Mouse (Mus musculus) lung, postnatal 14 days (tissue): ENCODE data around the gene Slc35d1.

Experiments
- DNase-seq: peaks from one replicate; pipeline ENCODE4 v3.0.0; 2021

Gene Slc35d1

DNA sequence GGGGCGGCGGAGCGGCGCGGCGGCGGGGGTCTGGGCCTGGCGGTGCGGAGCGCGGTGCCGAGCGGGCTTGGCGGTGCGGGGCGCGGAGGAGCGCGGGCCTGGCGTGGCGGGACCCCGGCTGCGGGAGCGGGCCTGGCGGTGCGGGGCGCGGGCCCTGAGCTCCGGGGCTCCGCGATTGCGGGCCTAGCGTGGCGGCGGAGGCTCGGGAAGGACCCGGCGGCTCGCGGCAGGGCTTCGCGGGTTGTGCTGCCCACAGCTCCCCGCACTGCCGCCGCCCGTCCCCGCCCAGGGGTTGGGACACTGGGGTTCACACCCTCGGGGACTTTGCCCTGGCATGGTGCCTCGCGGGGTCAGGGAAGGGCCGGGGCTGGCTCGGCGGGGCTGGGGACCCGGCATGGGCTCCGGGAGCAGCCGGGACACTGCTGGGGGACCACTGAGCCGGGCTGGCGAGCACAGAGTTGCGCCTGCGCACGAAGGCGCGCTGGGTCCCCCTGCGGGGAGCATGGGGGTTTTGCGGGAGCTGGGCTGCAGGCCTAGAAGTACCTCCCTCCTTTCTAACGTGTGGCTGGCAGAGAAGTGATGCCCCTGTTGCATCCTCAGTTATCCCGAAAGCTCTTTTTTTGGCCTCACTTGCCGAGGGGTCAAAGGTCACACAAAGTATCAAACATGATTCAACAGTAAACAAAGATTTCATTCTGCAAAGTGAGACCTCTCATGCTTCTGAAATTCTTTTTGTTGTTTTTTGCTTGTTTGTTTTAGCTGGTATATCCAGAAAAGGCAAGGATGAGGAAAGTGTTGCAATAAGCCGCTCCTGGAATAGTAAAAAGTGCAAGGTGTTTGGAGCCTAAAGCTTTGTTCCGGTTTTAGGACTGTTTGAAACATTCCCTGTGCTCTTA lies at the start of gene Slc35d1:
Gene Slc35d1 (minus strand): TSS at position 240 of the 896 bp plus-strand sequence.
- DNase-seq, result peak; percentile 74

DNA sequence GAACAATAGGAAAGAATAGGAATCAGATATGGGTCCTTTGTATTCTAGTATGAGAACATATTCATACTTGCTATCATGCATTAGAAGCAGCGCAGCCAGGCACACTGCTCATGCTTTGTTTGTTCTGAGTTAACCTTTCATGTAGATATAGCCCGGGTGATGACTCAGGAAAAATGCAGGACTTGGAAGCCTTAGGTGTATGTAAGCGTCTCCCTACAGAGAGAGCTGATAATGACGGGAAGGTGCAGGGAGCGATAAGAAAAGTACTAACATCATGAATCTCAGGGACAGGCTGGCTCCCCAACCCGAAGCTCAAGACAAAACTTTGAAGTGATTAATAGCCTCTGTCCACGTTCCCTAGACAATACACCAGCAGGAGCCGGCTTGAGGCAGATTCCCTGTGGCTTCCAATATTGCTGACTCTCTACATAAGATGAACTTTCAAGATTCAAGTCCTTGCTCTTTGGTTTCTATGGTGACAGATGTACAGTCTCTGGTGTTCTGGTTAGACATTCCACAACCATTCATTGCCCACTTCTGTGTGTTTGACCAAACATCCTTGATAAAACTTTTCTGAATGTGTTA lies 48.9 kb upstream of the Slc35d1 start:
- DNase-seq, result no peak

DNA sequence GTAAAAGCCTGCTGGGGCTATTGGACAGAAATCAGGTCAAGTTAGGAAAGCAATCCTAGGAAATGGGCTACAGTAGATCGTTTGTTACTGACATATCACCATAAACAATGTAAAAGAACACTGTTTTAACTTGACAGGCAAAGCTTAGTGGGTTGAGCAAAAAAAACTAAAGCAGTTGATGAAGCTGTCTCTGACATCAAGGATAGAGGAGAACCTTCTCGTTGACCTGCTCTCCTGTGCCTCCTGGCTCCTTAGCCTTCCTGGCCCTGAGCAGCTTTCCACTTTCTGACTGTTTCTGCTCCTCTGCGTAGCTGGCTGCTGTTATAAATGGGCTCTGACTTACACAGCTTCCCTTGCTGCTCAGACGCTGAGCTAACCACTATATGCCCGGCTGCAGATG lies 48.4 kb upstream of the Slc35d1 start:
- DNase-seq, result no peak

DNA sequence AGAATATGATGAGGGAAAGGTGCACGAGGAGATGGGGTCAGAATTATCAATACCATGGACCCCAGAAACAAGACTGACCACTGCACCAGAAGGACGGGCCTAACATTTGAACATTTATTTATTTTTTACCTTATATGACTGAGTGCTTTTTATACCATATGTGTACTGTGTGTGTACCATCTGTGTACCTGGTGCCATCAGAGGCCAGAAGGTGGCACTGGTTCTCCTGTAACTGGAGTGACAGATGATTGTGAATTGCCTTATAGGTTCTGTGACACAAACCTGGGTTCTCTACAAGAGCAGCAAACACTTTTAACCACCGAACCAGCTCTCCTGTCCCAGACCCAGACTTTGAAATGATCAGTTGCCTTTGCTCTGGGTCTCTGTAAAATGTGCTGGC lies 43.9 kb upstream of the Slc35d1 start:
- no peak for DNase-seq

DNA sequence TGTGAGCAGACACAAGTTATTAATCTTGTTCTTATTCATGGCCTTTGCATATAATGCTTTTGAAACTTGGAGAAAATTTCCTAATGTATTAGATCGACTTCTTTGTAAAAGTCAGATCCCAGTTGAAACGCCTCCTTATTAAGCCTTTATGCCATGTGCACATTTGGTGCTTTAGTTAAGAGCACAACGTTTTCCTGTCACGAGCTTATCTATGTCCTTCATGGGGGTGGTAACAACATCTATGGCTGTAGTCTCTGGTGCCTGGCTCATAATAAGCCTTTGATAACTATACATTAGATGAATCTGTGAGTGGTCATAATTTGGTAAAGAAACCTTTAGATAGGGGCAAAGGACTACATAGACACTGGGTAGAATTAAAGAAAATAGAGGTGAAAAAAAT lies 38.9 kb upstream of the Slc35d1 start:
- DNase-seq, result no peak

DNA sequence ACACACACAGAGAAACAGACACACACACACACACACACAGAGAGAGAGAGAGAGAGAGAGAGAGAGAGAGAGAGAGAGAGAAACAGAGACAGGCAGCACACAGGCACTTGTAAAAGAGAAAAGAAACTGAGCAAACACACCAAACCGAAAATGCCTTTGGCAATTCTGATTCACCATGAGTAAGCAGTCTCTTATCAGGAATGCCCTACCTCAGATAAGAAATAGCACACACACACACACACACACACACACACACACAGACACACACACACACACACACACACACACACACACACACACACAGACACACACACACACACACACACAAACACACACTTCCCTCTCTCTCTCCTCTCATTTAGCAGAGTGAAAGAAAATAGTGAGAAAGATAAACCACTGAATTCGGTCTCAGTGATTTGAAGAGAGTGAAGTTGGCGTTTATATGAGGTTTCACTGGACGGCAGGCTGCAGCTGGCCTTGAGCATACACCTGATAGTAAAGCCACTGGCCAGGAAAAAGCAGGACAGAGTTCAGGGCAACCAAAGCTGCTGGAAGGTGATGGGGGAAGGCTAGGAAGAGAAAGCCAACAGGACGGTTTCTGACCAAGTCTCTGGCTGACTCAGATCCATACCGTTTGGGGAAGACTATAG lies 34.6 kb upstream of the Slc35d1 start:
- no peak for DNase-seq

DNA sequence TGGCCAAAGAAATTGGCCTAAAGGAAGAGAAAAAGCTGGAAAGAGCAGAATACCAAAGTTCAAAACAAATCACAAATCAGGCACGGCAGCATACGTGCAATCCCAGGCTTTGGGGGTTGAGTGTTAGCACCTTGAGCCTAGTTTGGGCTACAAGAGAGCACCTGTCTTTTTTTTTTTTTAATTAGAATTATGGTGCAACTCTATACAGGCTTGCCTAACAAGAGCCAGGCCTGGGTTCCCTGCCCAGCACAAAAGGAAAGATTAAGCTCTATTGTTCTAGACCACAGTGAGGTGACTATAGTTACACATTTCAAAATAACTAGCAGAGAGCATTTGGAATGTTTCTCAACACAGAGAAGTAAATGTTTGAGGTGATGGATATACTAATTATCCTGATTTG lies 32.8 kb upstream of the Slc35d1 start:
- DNase-seq, result no peak

DNA sequence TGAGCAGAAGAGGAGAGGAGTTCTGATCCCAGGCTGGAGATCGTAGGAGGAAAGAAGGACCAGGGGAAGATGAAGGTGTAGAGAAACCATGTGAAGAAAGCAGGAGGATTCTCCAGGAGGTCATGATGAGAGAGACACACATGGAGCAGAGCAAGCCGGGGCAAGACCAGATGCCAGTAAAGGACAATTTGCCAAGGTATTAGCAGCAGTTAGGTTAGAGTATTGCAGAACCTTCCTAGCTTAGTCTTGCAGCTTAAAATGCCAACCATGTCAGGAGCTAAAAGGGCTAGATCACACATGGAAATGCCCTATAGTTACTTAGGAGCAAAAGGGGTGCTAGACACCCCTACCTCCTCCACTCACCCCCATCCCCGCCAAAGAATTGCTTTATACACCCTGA lies 32.3 kb upstream of the Slc35d1 start:
- no peak for DNase-seq

DNA sequence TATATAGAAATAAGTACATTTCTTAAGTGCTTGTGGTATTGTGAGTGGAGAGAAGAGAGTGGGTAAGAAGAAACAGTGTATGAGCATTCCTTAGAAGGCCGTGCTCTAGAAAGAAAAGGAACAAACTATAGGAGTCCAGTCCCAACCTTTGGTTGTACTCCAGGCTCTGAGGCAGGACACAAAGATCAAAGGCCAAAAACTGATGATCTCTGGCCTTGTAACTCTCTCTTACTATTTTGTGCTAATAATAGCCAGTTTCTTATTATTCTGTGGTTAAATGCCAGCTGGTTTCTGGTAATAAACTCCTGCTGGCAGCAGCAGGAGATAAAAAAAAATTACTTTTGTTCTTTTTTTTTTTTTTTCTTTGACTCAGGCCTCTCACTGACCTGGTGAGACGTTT lies 17.2 kb upstream of the Slc35d1 start:
- no peak for DNase-seq

DNA sequence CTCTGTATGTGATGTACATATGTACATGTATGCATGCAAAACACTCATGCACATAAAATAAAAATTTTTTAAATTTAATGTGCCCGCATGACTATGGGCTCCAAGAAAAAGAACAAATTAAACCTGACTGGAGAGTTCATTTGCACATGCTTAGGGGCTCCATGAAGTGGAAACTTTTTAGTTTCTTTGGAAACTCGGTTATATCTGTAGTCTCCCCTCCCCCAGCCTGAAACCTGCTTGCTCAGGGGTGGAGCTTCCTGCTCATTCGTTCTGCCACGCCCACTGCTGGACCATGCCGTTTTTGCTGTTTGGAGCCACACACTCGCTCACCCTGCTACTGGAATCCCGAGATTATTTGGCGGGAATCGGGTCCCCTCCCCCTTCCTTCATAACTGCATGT lies 7.9 kb upstream of the Slc35d1 start:
- no peak for DNase-seq

DNA sequence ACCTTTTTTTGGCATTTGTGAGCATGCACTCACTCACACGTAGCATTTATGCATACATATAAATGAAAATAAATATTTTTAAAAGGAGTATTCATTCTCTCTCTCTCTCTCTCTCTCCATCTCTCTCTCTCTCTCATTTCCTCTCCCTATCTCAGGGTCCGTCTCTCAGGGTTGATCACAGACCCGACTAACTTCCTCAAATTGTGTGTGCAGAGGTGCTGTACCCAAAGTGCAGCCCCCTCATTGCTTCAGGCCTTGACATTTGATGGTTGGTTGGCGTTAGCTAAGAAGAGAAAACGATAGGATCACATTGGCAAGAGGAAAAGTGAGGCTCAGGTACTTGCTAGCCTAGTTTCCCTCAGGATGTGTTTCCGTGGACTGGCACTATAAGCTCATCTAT lies 6.8 kb upstream of the Slc35d1 start:
- DNase-seq, result no peak

DNA sequence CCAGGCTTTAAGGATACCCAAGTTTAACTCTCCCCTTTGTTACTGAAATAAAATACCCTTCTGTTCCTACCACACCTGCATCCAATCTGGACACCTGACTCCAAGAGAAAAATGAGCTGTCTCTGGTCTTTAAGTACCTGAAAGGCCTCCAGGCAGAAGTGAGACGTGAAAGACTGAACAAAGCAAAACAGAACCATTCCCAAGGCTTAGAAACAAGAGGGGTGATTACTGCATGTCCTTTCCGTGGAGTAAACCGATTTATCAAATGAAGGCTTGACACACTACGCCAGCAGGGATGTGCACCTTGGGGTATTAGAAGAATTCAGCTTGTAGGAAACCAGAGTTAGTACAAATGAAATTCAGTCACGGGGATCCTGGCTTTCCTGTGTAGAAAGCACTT lies 4.0 kb upstream of the Slc35d1 start:
- no peak for DNase-seq

DNA sequence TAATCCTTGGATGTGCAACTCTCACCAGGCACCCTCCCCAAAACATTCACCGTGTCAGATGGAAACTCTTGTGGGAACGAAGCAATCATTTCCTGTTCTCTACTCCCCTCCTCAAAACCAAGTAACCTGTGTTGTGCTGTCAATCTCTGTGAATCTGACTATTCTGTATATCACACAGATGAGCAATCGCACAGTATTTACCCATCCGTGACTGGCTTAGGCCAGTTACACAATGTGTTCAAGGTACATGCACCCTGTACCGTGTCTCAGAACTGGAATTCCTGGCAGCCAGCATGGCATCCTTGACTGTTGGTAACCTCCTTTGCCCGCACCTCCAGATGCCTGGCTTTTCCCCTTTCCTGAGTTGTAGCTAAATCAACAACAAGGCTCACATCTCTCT lies 1.1 kb upstream of the Slc35d1 start:
- DNase-seq, result no peak

DNA sequence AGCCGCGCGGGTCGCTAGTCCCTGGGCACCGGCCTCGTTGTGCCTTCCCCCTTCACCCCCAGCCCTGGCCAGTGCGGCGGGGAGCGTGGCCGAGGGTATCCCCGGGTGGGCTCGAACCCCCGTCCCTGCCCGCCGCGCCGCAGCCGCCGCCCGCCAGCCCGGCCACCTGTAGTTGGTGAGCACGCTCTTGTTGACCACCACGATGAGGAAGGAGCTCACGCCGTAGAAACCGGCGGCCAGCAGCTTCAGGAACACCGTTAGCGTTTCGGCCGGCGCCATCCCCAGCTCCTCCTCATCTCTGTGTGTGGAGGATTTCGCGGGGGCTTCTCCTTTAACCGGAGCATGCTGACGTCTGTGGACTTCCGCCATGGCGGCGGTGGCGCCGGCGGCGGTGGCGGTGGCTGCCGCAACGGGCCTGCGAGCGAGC lies 453 bp downstream of the Slc35d1 start:
- DNase-seq, result peak; percentile 73

DNA sequence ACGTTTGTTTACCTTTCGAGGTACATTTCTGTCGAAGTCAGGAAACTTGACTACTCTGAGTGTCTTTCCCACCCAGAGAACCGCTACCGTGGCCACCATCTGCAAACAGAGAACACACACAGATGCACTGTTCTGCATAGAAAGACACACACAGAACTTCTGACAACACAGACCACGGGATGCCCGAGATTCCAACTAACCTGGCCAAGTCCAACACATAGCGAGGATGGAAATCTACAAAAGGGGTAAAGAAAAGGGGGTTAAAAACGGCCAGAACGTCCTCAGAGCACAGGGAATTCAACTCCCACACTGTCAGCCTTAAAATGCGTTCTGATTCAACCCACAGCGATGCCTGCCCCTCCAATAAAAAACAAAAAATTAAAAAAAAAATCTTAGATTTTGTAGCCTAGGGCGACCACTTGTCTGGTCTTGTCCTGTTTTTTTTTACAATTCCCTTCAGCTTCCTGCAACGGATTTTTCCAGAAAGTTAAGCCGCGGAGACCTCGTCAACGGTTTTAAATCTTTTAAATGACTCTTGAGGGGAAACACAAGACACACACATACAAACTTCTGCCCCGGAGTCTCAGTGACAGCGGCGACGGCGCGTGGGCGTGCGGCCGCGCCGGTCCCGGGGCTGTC lies 986 bp downstream of the Slc35d1 start:
- DNase-seq, result no peak

DNA sequence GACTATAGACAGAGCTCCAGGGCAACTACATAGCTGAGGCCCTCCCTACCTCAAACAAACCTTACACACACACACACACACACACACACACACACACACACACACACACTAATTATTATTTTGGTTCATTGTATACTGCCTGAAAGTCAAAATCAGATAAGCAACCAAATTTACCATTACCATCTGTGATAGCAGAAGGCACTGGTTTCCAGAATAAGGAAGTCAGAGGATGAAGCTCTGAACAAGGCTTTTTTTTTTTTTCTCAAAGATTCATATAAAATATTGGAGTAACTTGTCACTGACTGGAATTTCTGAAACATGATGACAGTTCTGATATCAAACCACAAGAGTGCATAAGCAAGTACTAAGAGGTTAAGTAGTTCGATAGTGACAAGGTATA lies 6.4 kb downstream of the Slc35d1 start:
- no peak for DNase-seq

DNA sequence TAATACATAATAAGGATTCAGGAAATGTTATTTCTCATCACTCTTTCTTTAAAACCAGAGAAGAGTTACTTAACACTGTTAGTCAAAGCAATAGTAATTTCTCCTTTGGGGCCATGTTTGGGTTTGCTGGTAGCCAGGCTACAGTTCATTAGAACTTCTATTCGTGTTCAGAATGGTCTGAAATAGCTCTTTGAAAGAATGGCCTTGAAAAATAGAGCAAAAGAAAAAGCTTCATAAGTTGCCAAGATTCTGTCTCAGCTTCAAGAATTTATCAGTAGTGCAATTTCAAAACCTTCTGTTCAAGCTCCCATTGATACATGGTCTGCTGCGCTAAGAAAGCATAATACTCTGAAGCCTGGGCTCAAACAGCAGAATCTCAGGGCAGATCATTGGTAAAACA lies 11.3 kb downstream of the Slc35d1 start:
- DNase-seq, result no peak

DNA sequence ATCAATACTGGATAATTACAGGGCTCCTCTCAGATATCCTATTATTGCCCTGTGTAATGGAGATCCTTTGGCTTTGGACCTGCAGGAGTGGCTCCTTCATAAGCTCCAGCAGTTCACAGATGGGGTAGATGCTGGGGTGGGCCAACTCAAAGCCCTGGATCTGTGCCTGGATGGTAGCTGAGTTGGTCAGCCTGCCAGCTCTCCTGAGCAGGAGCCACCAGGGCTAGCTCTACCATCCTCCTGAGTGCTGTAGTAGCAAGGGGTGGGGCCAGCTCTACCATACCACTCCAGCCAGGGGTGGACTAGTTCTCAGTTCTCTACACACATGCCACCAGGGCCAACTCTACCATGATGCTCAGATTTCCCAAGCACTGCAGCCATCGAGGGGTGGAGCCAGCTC lies 14.9 kb downstream of the Slc35d1 start:
- no peak for DNase-seq

DNA sequence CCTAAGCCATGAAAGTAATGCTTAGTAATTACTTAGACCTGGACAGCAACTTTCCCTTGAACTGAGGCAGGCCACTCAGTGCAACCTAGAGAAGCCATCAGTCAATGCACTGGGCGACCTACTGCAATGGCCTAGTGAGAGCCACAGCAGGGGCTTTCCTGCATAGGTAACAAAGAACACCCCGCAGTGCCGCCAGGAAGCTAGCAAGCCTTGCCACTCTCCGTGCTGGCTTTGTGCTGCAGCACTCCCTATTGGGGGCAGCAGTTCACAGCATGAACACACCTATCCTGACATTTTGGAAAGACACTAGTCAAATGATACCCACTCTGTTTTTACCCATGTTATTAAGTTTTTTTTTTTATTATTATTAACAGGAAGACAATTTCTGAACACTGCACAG lies 15.9 kb downstream of the Slc35d1 start:
- no peak for DNase-seq

DNA sequence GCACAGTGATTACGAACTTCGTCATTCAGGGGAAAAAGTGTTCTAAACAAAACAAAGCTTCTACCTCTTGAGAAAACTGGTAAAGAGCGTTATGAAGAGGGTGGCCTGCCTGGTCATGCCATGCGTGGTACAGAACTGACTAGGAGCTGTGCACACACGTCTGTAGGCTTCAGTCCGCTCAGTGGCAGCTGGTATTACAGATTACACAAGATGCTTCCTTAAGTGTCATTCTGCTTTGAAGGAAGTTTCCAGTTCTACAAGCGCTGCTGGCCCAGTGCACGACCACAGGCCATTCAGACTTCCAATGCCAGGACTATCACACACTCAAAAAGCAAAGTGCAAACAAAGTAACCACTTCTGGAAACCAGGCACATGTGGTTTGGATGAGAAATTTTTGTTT lies 17.6 kb downstream of the Slc35d1 start:
- no peak for DNase-seq

DNA sequence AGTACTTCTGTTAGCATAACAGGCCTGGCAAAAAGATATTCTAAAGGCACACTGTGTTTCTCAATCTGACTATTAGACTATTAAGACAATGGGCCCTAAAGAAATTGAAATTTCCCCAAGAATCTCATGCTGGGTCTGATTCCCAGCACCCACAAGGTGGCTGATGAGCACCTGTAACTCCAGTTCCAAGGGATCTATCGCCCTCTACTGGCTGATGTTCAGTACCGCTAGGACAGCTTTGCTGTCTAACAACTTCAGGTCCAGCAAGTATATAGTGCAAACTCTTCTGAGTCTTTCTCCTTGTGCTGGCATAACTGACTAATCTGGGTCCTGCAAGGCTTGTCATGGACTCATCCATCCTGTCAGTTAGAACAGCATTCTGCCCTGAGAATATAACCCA lies 22.5 kb downstream of the Slc35d1 start:
- no peak for DNase-seq

DNA sequence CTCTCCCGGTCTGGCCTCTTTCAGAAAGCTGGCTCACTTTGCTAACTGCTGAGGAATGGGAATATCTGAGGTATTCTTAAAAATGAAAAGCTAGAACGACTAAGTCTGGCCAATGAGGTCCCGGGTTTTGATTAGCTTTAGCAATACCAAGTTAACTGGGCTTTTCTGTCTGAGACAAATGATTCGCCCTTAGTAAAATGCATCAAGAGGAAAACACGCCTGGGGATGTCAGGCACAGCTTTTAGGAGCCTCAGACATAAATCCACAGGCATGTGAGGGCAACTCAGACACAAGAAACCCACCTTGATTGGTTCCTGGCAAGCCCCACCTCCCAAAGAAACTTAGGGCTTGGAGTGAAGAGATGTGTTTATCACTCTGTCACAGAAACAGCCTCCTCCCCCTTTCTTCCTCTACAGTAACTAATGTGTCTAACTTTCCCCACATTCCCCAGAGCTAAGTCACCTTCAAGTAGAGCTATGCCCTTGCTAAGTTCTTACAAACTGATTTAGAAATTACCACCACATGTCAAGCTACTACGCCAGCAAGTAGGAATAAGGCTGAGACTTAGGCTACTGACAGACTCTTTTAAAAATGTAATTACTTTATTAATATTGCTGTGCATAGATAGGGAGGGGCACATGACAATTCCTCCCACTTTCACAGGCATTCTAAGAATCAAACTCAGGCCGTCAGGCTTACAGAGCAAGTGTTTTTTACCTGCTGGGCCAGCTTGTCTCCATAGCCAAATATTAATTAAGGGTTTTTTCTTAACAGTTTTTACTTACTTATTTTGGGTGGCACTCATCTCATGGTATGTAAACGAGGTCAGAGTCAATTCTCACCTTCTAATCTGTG lies 26.0 kb downstream of the Slc35d1 start:
- DNase-seq, result no peak
